Mouse (Mus musculus): ENCODE measurements at regions not wholly inside any gene's neighbourhood (a gene's known extent, or its start where the extent isn't known, plus 50 kb on each side); places are given as distances from the start of the nearest gene placed in this dataset.

DNA sequence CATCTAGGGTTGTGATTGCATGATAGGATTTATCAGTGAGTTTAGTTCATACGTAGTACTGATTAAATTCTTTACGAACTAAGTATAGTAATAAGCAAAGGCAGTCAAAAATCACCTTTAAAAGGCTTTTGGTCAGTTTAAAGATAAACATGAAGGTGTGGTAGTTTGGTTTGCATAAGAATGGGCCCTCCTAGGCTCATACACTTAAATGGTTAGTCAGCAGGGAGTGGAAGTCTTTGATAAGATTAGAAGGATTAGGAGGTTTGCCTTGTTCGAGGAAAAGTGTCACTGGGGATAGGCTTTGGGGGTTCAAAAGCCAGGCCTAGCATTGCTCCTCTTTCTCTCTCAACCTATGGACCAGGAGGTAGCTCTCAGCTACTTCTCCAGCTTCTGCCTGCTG, 357.4 kb upstream of the Pdzrn3 start:
- Histone ChIP-seq H3K4me1 (ENCODE audit: control insufficient read depth, insufficient read depth, low read length) (no peaks in the 10 kb centered on the region), H3K27ac (ENCODE audit: insufficient read depth, low read length) (no peak overlapping the region), H3K4me3 (ENCODE audit: insufficient read depth, low read length) (no peak overlapping the region)
- TF ChIP-seq POLR2A (IDR thresholded peaks at IDR 0.05; ENCODE audit: extremely low read depth, insufficient read depth, low read length): no peak
- no peak for TF ChIP-seq CTCF (IDR thresholded peaks at IDR 0.05; ENCODE audit: extremely low read depth, insufficient read depth, low read length)

DNA sequence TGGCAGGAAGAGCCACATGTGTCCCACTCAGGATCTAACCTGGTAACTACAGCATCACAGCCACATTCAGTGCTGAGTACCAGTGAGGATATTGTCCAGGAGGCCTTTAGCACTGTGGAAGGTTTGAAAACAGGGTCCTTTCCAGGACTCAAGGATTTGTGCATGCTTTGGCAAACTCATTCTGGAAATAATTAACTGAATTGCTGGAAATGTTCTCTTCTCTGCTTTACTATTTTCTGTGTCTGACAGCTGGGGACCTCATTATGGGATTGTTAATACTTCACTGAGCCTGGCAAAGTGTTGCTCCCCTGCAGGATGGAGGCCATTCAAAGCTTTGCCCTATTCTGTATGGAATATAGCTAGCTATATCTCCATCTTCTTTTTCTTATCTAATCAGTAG, 342.8 kb upstream of the Pdzrn3 start:
- Histone ChIP-seq H3K27ac (ENCODE audit: insufficient read depth, low read length) (no peak overlapping the region), H3K4me3 (ENCODE audit: insufficient read depth, low read length) (no peak overlapping the region), H3K4me1 (ENCODE audit: control insufficient read depth, insufficient read depth, low read length) (no peaks in the 10 kb centered on the region)
- TF ChIP-seq POLR2A (IDR thresholded peaks at IDR 0.05; ENCODE audit: extremely low read depth, insufficient read depth, low read length): no peak

DNA sequence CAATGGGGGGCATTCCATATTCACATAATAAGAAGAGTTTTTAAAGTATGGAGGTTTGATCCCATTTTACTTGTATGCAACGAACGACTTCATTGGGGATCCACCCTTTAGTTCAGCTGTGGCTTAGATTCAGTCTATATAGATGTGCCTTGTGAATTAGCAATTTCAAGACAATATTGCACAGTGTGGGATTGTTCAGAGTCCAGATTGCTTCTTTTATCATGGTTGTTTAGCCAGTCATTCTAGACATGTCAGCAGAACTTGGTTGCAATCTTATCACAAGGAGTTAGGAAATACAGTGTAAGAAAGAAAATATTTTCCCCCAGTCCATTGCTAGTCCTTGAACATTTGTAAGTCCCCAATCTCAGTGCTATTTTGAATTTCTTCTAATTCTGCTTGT, 312.0 kb upstream of the Pdzrn3 start:
- Histone ChIP-seq H3K4me3 (ENCODE audit: insufficient read depth, low read length) (no peak overlapping the region), H3K4me1 (ENCODE audit: control insufficient read depth, insufficient read depth, low read length) (no peaks in the 10 kb centered on the region), H3K27ac (ENCODE audit: insufficient read depth, low read length) (no peak overlapping the region)
- TF ChIP-seq POLR2A (IDR thresholded peaks at IDR 0.05; ENCODE audit: extremely low read depth, insufficient read depth, low read length): no peak
- TF ChIP-seq CTCF (IDR thresholded peaks at IDR 0.05; ENCODE audit: extremely low read depth, insufficient read depth, low read length): no peak

DNA sequence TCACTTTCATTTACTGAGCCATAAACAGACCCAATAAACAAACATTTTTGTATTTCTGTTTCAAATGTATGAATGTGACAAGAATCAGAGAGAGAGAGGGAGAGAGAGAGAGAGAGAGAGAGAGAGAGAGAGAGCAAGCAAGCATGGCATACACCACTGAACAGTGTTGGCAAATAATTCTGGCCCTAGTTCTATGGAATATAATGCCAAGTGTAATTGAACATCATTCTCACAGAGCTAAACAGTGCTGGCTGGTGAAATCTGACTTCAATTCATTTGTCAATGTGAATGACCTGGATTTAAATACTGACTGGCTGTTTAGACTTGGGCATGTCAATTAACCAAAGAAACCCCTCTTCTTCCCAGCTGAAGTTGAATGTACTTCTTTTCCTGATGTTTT, 308.9 kb upstream of the Pdzrn3 start:
- Histone ChIP-seq H3K4me1 (ENCODE audit: control insufficient read depth, insufficient read depth, low read length) (no peaks in the 10 kb centered on the region), H3K4me3 (ENCODE audit: insufficient read depth, low read length) (no peak overlapping the region), H3K27ac (ENCODE audit: insufficient read depth, low read length) (no peak overlapping the region)
- TF ChIP-seq CTCF (IDR thresholded peaks at IDR 0.05; ENCODE audit: extremely low read depth, insufficient read depth, low read length) (no peak), POLR2A (IDR thresholded peaks at IDR 0.05; ENCODE audit: extremely low read depth, insufficient read depth, low read length) (no peak)

DNA sequence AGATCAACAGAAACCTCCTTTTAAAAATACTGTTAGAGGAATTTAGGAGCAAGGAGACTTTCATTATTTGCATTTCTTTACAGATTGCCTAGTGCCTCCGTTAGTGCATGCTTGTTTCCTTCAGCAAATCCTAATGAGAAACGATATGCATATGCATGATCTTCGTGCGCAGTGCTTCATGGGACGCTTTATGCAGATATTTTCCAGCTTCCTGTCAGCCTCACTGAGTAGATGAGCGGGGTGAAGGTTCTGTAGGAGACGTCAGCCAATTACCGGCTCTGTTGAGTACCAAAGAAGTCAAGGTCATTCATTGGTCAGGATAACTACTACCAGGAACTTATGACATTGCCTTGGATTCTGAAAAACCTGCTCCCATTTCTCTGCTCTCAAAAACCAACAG, 308.0 kb upstream of the Pdzrn3 start:
- no peaks in the 10 kb centered on the region for H3K4me1 ChIP-seq (ENCODE audit: control insufficient read depth, insufficient read depth, low read length)
- no peak for TF ChIP-seq POLR2A (IDR thresholded peaks at IDR 0.05; ENCODE audit: extremely low read depth, insufficient read depth, low read length)
- no peak for TF ChIP-seq CTCF (IDR thresholded peaks at IDR 0.05; ENCODE audit: extremely low read depth, insufficient read depth, low read length)
- no peak overlapping the region for H3K4me3 ChIP-seq (ENCODE audit: insufficient read depth, low read length)
- H3K27ac ChIP-seq (ENCODE audit: insufficient read depth, low read length): no peak overlapping the region

DNA sequence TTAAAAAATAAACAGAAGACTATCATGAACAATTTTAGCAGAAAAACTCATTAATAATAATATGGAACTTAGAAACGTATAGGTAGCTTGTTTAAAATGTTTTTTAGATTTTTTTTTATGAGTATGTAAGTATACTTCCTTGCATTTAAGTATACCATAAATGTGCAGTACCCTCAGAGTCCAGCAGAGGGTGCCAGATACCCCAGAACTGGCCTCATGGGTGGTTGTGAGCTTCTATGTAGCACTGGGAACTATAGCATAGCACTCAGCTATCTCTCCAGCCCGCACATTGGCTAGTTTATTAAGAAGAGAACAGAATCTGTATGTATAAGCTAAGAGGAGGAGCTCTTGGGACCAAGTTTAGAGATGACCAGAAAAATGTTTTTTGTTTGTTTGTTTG, 306.7 kb upstream of the Pdzrn3 start:
- Histone ChIP-seq H3K27ac (ENCODE audit: insufficient read depth, low read length) (no peak overlapping the region), H3K4me3 (ENCODE audit: insufficient read depth, low read length) (no peak overlapping the region), H3K4me1 (ENCODE audit: control insufficient read depth, insufficient read depth, low read length) (no peaks in the 10 kb centered on the region)
- TF ChIP-seq POLR2A (IDR thresholded peaks at IDR 0.05; ENCODE audit: extremely low read depth, insufficient read depth, low read length) (no peak), CTCF (IDR thresholded peaks at IDR 0.05; ENCODE audit: extremely low read depth, insufficient read depth, low read length) (no peak)

DNA sequence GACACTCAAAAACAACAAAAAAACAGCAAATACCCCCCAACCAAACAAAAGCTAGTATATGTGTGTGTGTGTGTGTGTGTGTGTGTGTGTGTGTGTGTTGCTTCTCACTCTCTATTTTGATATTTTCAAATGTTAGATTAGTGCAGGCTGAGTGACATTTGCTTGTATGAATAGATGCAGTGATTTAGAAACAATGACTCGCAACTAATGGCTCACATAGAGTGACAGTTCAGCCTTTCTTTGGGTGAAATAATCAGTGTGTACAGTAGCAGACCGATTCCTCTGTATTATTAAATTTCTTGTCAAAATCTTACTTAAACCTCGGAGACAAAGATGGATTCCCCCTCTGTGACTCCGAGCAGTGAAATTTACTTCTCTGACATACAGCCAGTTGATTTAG, 297.1 kb upstream of the Pdzrn3 start:
- no peak overlapping the region for H3K27ac ChIP-seq (ENCODE audit: insufficient read depth, low read length)
- no peak for TF ChIP-seq CTCF (IDR thresholded peaks at IDR 0.05; ENCODE audit: extremely low read depth, insufficient read depth, low read length)
- TF ChIP-seq POLR2A (IDR thresholded peaks at IDR 0.05; ENCODE audit: extremely low read depth, insufficient read depth, low read length): no peak
- no peak overlapping the region for H3K4me3 ChIP-seq (ENCODE audit: insufficient read depth, low read length)
- no peaks in the 10 kb centered on the region; the same call in 1 of the 2 replicates for H3K4me1 ChIP-seq (ENCODE audit: control insufficient read depth, insufficient read depth, low read length)

DNA sequence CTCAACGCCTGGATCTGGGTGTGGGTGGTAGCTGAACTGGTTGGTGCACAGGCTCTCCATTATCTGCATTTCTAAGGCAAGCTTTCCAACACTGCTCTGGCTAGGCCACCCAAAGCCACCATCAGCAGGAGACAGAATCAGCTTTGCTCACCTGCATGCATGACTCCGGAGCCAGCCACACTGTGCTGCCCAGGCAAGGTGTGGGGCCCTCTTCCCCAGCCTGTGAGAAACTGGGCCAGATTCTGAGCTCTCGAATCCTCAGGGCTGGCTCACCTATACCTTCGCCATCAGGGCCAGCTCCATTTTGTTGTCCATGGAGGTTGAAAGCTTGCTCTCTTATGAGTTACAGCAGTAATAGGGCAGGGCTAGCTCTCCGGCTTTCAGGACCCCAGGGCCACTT, 293.1 kb upstream of the Pdzrn3 start:
- TF ChIP-seq POLR2A (IDR thresholded peaks at IDR 0.05; ENCODE audit: extremely low read depth, insufficient read depth, low read length): no peak
- TF ChIP-seq CTCF (IDR thresholded peaks at IDR 0.05; ENCODE audit: extremely low read depth, insufficient read depth, low read length): no peak
- Histone ChIP-seq H3K4me1 (ENCODE audit: control insufficient read depth, insufficient read depth, low read length) (no peaks in the 10 kb centered on the region; the same call in 1 of the 2 replicates), H3K27ac (ENCODE audit: insufficient read depth, low read length) (no peak overlapping the region), H3K4me3 (ENCODE audit: insufficient read depth, low read length) (no peak overlapping the region)

DNA sequence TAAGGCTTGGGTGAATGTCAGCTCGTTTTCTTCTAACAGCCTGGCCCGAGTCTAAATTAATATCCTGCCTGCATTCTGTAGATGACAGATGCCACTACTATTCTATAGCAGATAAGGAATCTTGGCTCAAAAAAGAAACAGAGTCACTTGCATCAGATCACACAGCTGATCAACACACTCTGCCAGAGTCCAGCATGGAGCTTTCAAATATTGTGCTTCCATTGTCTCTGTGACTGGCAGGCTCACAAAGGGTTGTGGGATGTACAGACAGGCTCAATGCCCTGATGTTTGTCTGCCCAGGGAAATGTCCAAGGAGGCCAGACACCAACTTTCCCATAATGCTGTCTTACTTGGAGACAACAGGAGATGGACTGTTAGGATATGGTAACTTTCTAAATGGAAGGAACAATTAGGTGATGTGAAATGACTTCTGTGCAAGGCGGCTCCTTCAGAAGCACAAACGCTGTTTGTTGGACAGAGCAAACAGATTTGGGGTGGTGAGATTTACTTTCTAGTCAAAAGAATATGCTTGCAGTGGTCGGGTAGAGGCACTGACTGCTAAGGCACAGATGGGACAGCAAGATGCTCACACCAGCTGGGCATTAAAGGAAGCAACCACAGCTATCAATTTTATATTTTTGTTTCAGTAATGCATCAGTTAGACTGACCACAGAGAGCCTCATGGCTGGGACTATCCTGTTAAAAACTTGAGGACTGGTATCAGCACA, 291.6 kb upstream of the Pdzrn3 start:
- H3K4me1 ChIP-seq (ENCODE audit: control insufficient read depth, insufficient read depth, low read length): no peaks in the 10 kb centered on the region; the same call in 1 of the 2 replicates
- H3K4me3 ChIP-seq (ENCODE audit: insufficient read depth, low read length): no peak overlapping the region
- no peak for TF ChIP-seq CTCF (IDR thresholded peaks at IDR 0.05; ENCODE audit: extremely low read depth, insufficient read depth, low read length)
- no peak for TF ChIP-seq POLR2A (IDR thresholded peaks at IDR 0.05; ENCODE audit: extremely low read depth, insufficient read depth, low read length)
- no peak overlapping the region for H3K27ac ChIP-seq (ENCODE audit: insufficient read depth, low read length)

DNA sequence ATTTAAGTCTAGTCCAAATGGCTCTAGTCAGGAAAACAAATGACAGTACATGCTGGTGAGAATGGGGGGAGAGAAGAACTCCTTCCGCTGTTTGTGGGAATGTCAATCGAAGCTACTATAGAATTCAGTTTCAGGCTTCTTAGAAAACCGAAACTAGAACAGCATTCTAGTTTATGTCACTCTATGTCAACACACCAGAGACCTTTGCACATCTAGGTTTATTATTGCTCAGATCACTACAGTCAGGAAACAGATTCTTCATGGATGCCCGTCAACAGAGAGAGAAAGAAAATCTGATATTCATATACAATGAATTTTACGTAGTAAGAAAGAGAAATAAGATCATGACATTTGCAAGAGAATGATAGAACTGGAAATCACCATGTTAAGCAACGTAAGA, 276.7 kb upstream of the Pdzrn3 start:
- Histone ChIP-seq H3K4me3 (ENCODE audit: insufficient read depth, low read length) (no peak overlapping the region), H3K4me1 (ENCODE audit: control insufficient read depth, insufficient read depth, low read length) (no peaks in the 10 kb centered on the region), H3K27ac (ENCODE audit: insufficient read depth, low read length) (no peak overlapping the region)
- TF ChIP-seq POLR2A (IDR thresholded peaks at IDR 0.05; ENCODE audit: extremely low read depth, insufficient read depth, low read length): no peak
- no peak for TF ChIP-seq CTCF (IDR thresholded peaks at IDR 0.05; ENCODE audit: extremely low read depth, insufficient read depth, low read length)

Data from cortical plate, adult 2 months (tissue).